Mouse (Mus musculus) layer of hippocampus, postnatal 14 days (tissue): ENCODE measurements around the gene Ung. TPM values are rescaled to one million over a fixed set of nuclear protein-coding genes. Genes with fewer than 3 reads are reported as not detected.
A peak's percentile ranks its signal among the peaks of the same experiment; 100 is the strongest.

ENCODE experiments used
- DNase-seq, 2 experiments: peaks; one replicate each; pipeline ENCODE4 v3.0.0; 2021 to 2022; ENCODE audit warnings: low spot score in 2 of 2, mixed read lengths in 1 of 2
- total RNA-seq, 2 experiments: library from RNA; stranded (reverse); gene quantifications; 2 replicates each; pipeline ENCODE4 v1.2.3; 2021

Ung gene
- total RNA-seq, 2 experiments from 2014 or later = 4.1 to 4.2 TPM

DNA sequence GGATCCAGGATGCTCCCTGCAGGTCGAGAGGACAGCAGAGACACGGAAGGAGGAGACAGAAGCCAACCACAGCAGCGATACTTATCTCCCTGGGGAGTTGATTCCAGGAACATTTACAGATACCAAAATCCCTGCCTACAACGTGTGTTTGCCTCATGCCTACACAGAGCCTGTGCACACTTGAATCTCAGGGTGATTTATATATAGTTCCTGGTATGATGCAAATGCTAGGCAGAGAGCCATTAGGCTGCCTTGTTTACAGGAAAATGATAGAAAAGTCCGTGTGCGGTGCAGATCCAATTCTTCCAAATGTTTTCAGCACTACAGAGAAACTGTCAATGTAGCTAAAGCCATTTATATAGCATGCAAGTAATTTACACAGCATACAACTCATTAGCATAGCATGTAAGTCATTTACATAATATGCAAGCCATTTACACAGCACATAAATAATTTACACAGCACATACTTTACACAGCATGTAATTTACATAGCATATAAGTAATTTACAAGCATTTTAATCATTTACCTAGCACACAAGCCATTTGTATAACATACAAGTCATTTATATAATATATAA is 33.0 kb downstream of the Ung start:
- peak in 1 of 2 experiments; percentile 19 for DNase-seq

DNA sequence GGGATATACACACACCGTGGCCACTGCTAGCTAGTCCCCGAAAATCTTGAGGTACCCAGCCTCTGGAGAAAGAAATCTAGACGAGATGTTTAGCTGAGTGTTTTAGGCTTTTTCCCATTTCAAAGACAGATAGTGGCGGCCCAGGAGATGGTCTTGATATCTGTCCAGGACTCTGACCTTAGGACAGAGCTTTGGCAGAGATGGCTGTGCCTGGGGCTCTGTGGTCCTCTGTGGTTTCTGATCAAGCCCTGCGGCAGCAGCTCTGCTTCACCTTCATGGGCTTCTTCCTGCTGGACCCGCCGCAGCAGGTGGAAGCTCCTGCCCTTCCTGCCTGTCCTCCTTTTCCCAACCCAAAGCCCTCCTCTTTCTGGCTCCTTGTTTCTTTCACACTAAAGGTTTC is 40.2 kb downstream of the Ung start:
- no peak for DNase-seq

DNA sequence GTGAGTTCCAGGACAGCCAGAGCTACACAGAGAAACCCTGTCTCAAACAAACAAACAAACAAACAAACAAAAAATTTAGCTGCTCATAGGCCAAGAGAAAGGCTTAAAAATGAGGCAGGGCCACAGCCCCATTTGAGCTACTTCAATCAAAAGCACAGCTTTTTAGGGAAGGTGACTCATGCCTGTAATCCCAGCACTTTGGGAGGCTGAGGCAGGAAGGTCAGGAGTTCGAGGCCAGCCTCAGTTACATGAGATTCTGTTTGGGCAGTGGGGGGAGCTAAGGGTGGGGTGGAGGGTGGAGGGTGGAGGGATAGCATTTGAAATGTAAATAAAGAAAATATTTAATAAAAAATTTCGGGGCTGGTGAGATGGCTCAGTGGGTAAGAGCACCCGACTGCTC is 42.8 kb downstream of the Ung start:
- DNase-seq = no peak

DNA sequence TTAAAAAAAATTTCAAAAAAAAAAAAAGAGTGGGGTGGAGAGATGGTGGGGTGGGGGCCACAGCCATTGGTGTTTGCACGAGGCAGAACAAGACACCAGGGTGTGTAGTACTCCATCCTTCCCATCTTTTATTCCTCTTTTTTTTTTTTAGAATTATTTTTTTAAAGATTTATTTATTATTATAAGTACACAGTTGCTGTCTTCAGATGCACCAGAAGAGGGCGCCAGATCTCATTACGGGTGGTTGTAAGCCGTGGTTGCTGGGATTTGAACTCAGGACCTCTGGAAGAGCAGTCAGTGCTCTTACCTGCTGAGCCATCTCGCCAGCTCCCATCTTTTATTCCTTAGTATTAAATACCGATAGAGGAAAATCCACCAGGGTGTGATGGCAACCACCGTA is 43.3 kb downstream of the Ung start:
- no peak for DNase-seq

DNA sequence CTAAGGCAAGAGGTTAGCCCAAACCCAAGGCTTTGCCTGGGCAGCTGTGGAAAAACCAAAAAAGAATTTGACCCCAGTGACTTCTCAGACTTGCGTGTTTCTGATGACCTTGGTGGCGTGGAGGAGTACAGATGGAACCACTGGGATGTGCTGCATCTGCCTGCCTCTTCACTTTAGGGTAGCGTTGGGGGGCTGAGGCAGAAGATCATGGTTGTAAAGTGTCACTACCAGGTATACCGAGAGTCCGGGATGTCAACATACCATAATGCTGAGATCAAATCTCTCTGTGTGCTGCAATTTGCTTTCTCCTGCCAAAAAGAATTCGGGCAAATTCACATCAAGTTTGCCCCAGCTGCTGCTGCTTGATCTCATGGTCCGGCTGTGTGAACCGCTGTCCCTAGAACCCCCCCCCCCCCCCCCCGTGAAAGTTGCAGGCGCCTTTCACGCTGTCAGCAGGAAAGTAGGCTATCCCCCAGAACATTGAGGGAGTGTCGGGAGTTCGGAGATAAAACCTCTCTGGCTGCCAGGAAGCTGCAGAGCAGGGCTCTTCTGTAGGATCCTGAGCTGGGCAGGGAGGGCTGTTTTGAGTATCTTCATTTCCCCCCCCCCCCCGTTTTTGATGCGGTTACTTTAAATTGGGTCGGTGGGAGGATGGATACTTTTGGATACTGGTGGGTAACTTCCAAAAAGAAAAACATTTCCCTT is 43.8 kb downstream of the Ung start:
- DNase-seq = no peak

DNA sequence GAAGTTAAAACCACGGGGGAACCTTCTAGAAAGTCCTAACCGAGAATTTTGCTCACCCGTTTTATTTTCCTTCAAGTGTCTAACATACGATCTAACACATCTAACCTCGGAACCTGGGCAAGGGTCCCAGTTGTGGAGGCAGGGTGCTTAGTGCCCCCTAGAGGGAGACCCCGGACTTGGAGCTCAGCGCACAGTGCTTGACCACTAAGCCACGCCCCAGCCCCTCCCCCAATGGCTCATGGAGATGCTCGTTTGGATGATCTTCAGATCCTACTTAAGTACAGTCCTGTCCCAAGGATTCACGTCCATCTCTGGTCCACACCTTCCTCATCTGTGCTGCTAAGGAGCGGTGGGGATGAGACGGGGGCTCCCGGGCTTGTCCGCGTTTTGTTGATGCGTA is 44.5 kb downstream of the Ung start:
- no peak for DNase-seq

DNA sequence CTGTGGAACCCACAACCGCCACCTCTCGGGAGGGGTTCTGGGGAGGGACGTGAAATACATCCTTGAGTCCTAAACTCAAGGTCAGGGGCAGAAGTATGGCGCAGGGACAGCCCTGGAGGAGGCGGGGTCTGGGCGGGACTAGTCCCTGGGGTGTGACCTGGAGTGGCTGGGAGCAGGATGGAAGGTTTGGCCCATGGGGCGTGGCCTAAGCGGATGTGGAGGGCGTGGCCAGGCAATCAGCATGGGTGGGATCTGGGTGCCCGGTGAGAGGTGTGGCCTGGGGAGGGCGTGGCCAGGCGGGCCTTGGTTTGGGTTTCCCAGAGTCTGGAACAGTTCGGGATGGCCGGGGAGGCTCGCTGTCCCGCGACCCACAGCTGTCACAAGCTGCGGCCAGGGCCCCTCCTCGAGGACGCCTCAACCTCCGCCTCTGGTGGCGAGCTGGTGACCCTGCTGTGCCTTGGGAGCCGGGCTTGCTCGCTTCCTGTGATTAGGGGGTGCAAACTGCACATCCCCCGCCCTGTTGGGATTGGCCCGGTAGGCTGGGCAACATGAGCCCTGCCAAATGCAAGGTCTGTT is 45.5 kb downstream of the Ung start:
- DNase-seq = peak; percentile 56 to 77

DNA sequence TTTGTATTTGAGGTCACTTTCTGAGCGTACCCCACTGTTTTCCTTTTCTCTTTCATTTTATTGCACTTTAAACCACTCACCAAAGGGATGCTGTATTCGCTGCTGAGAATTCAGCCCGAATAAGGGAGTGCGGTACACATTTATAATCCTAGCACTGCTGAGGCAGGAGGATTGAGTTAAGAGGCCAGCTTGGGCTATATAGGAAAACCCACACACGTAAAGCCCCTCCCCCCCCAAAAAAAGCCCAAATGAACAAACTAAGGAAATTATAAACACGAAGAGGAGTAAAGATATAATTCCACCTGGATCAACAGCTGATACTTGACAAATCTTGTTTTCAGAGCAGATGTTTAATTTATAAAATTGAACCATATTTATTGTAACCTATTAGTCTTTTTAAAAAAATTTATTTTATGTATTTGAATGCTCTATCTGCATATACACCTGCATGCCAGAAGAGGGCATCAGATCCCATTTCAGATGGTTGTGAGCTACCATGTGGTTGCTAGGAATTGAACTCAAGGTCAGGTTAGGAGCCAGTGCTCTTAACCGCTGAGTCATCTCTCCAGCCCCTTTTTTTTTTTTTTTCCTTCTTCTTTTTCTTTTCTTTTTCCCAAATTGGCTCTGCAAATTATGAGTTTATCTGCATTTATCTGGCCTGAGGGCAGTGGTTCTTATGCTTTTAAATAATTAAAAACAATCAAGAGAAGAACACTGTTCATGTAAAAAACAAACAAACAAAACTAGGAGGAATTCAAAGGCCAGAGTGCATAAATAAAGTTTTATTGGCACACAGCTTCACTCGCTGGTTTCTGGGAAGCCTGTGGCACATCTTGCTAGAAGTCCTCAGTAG is 46.6 kb downstream of the Ung start:
- DNase-seq = no peak

DNA sequence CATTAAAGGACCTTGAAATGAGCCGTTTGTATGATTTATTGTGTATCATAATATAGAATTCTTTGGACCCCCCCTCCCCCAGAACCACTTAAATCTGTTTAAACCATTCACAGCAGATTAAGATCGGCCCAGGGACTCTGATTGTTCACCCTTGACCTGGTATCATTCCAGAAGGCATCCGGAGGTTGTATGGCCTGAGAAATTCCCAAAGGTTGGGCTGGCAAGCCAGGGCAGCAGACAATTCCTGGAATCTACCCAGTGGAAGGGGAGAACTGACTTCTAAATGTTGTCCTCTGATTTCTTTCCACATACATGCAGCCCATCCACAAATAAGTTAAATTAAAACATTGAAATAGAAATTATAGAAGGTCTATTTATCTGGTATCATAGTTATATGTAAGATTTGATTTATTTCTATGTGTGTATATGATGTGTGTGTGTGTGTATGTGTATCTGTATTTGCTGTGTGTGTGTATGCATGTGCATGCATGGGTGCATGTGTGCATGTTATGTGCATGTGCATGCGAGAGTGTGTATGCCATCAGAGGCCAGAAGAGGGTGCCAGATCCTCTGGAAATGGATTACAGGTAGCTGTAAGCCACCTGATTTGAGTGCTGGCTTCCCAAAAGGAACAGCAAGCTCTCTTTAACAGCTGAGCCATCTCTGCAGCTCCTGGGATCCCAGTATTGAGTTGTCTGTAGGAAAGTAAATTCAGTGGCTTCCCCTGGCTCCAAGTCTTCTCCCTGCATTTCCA is 48.0 kb downstream of the Ung start:
- no peak for DNase-seq

DNA sequence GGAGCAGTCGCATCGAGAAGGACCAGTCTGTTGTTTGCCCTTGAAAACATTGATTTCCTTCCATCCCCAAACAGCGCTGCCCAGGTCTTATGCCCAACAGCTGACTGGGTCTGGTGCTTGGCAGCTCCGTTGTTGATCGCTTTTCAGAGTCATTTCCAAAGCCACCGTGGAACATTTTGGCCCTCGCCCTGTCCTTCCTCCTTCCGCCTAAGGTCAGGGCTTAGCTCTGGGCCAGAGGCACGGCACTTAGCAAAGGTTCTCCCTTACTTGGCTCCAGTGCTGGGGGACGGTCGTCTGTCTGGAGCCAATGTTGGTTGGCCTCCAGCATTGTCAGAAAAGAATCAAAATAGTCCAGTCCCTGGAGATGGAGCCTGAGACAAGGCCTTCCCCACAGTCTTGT is 49.4 kb downstream of the Ung start:
- no peak for DNase-seq

DNA sequence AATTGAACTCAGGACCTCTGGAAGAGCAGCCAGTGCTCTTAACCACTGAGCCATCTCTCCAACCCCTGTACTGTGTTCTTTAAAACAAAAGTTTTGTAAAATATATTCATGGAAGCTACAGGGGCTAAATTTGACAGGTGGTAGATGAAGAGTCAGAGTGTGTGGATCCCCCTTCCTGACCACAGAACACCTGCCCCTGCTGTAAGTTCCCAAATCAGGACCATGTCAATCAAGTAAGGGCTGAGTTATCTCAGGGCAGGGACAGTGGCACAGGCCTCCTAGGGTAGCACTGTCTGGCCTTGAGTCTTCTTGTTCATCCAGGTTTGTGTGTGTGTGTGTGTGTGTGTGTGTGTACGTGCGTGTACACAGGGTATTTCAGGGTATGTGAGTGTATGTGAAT is 53.3 kb downstream of the Ung start:
- no peak for DNase-seq

DNA sequence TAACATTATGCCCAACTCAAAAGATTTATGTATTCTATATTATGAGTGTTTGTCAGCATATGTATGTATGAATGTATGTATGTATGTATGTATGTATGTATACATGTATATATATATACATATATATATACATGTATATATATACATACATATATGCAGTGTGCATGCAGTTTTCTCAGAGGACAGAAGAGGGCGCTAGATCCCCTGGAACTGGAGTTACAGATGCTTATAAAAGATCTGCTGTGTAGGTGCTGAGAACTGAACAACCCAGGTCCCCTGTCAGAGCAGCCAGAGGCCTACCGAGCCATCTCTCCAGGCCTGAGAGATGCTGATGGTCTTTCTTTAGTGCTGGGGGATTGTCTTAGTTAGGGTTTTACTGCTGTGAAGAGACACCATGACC is 56.9 kb downstream of the Ung start:
- no peak for DNase-seq

Other genes starting within 250 kb of the Ung start
- 10 to 100 TPM; 87.9 to 94.2 TPM for gene Coro1c, start 221.6 kb upstream of the Ung start, total RNA-seq
- gene Ssh1, start 136.5 kb upstream of the Ung start, total RNA-seq = 10 to 100 TPM; 23.8 to 25.2 TPM
- not detected for gene Dao, start 126.7 kb upstream of the Ung start, total RNA-seq
- gene Usp30, start 64.9 kb upstream of the Ung start, total RNA-seq = 10 to 100 TPM; 31.3 to 34.7 TPM
- 100 to 1,000 TPM; 169 to 176 TPM for gene Svop, start 38.8 kb upstream of the Ung start, total RNA-seq
- gene Alkbh2, start 2.2 kb upstream of the Ung start, total RNA-seq = 1 to 10 TPM; 3.5 to 5.6 TPM
- 1 to 10 TPM; 6.5 to 7.1 TPM for gene Acacb, start 16.1 kb downstream of the Ung start, total RNA-seq
- under 1 TPM in 1 of 2 experiments, not detected in 1; 0.12 TPM for gene Foxn4, start 143.4 kb downstream of the Ung start, total RNA-seq
- gene Myo1h, start 158.8 kb downstream of the Ung start, total RNA-seq = under 1 TPM; 0.74 to 0.98 TPM